Mouse (Mus musculus) forebrain, postnatal 0 days (tissue): ENCODE measurements at regions not wholly inside any gene's neighbourhood (a gene's known extent, or its start where the extent isn't known, plus 50 kb on each side); places are given as distances from the start of the nearest gene placed in this dataset.

Source experiments
- ATAC-seq: fragments of 200-750 bp; cut with Nextera tagmentation; 2 replicates; pipeline ENCODE4 v1.8.0; 2017; ENCODE audit warnings: mild to moderate bottlenecking, moderate library complexity
- DNase-seq: peaks from one replicate; pipeline ENCODE4 v3.0.0-alpha.2; 2015
- H3K27ac ChIP-seq: fragments of 300-500 bp; sonication (generic); 2 replicates; pipeline ENCODE4 v1.5.1; 2014; ENCODE audit warnings: low read depth, mild to moderate bottlenecking, antibody characterized with exemption, low read length, moderate library complexity, mixed read lengths
- H3K27me3 ChIP-seq: fragments of 300-500 bp; sonication (generic); 2 replicates; pipeline ENCODE4 v1.6.1; 2014; ENCODE audit warnings: mild to moderate bottlenecking, low read length, mixed read lengths; ENCODE audit not compliant: insufficient read depth
- H3K36me3 ChIP-seq: fragments of 300-500 bp; sonication (generic); 2 replicates; pipeline ENCODE4 v1.6.1; 2014; ENCODE audit warnings: mild to moderate bottlenecking, moderate library complexity; ENCODE audit not compliant: insufficient read depth
- H3K4me1 ChIP-seq: fragments of 300-500 bp; sonication (generic); 2 replicates; pipeline ENCODE4 v1.6.1; 2014; ENCODE audit warnings: antibody characterized with exemption; ENCODE audit not compliant: insufficient read depth
- H3K4me2 ChIP-seq: fragments of 300-500 bp; sonication (generic); 2 replicates; pipeline ENCODE4 v1.6.1; 2014; ENCODE audit warnings: low read depth, mild to moderate bottlenecking, moderate library complexity
- H3K4me3 ChIP-seq: fragments of 300-500 bp; sonication (generic); 2 replicates; pipeline ENCODE4 v1.5.1; 2014; ENCODE audit warnings: low read depth, low read length, mixed read lengths
- H3K9ac ChIP-seq: fragments of 300-500 bp; sonication (generic); 2 replicates; pipeline ENCODE4 v1.6.1; 2014; ENCODE audit warnings: mild to moderate bottlenecking
- H3K9me3 ChIP-seq: fragments of 300-500 bp; sonication (generic); 2 replicates; pipeline ENCODE4 v1.6.1; 2016; ENCODE audit warnings: low read length
- CTCF ChIP-seq: sonication (generic); IDR thresholded peaks from 2 replicates; pipeline ENCODE4 v1.5.1; 2016; ENCODE audit warnings: antibody characterized with exemption, control low read depth, low read depth
- WGBS: fragments of 180-500 bp; shearing (Covaris S2); extraction: QIAGEN DNeasy Blood & Tissue Kit; methylation state at CpG from one replicate; pipeline ENCODE4 v1.1.7; 2014; 5-methylcytosine and 5-hydroxymethylcytosine counted together

GRCm38 (mm10) chr5:101173183-101173582 lies 327.7 kb downstream of the Gpat3 start:
- Histone ChIP-seq H3K4me2 (no peak overlapping the region), H3K27me3 (no peaks in the 10 kb centered on the region), H3K27ac (no peak overlapping the region), H3K9me3 (no peaks in the 10 kb centered on the region), H3K4me3 (no peak overlapping the region), H3K9ac (no peak overlapping the region), H3K36me3 (no peaks in the 10 kb centered on the region), H3K4me1 (no peaks in the 10 kb centered on the region)
- no peak for DNase-seq
- WGBS = 79% methylated on average over 9 of the region's 9 CpGs
- ATAC-seq = no peak
- TF ChIP-seq CTCF = no peak

GRCm38 (mm10) chr5:101172782-101173181 lies 327.3 kb downstream of the Gpat3 start:
- WGBS = 82% methylated on average over 10 of the region's 10 CpGs
- ATAC-seq = no peak

GRCm38 (mm10) chr5:101169074-101169473 lies 323.6 kb downstream of the Gpat3 start:
- ATAC-seq (no peak), DNase-seq (no peak)
- no peak for TF ChIP-seq CTCF
- Histone ChIP-seq H3K36me3 (no peaks in the 10 kb centered on the region), H3K4me1 (no peaks in the 10 kb centered on the region), H3K4me2 (no peak overlapping the region), H3K9me3 (no peaks in the 10 kb centered on the region), H3K27ac (no peak overlapping the region), H3K4me3 (no peak overlapping the region), H3K9ac (no peak overlapping the region), H3K27me3 (no peaks in the 10 kb centered on the region)
- WGBS = 83% methylated on average over 2 of the region's 2 CpGs

More at GRCm38 (mm10) chr5:101172782-101173181, 327.3 kb downstream of the Gpat3 start:
- Histone ChIP-seq H3K9ac (no peak overlapping the region), H3K9me3 (no peaks in the 10 kb centered on the region), H3K36me3 (no peaks in the 10 kb centered on the region), H3K27ac (no peak overlapping the region), H3K4me1 (no peaks in the 10 kb centered on the region), H3K4me2 (no peak overlapping the region), H3K27me3 (no peaks in the 10 kb centered on the region), H3K4me3 (no peak overlapping the region)
- TF ChIP-seq CTCF = no peak
- no peak for DNase-seq

- DNase-seq = no peak
- H3K27me3 ChIP-seq = no peaks in the 10 kb centered on the region
- no peaks in the 10 kb centered on the region for H3K9me3 ChIP-seq
- ATAC-seq = no peak
- no peaks in the 10 kb centered on the region for H3K36me3 ChIP-seq
- TF ChIP-seq CTCF = no peak
- H3K27ac ChIP-seq = no peak overlapping the region
- H3K9ac ChIP-seq = no peak overlapping the region
- H3K4me3 ChIP-seq = no peak overlapping the region
- H3K4me2 ChIP-seq = no peak overlapping the region
- no peaks in the 10 kb centered on the region for H3K4me1 ChIP-seq
- 40% methylated on average over 8 of the region's 8 CpGs for WGBS
These were observed 318.2 kb downstream of the Gpat3 start for GRCm38 (mm10) chr5:101163624-101164213.

GRCm38 (mm10) chr5:101163112-101163511 lies 317.6 kb downstream of the Gpat3 start:
- ATAC-seq (no peak), DNase-seq (no peak)
- WGBS = 50% methylated on average over 5 of the region's 5 CpGs
- no peak overlapping the region for H3K27ac ChIP-seq
- H3K9me3 ChIP-seq = no peaks in the 10 kb centered on the region
- no peaks in the 10 kb centered on the region for H3K27me3 ChIP-seq
- no peak overlapping the region for H3K9ac ChIP-seq
- H3K4me2 ChIP-seq = no peak overlapping the region
- TF ChIP-seq CTCF = no peak
- H3K4me1 ChIP-seq = no peaks in the 10 kb centered on the region
- no peak overlapping the region for H3K4me3 ChIP-seq
- H3K36me3 ChIP-seq = no peaks in the 10 kb centered on the region

GRCm38 (mm10) chr5:101157416-101157815 lies 311.9 kb downstream of the Gpat3 start:
- no peak overlapping the region for H3K4me2 ChIP-seq
- DNase-seq = no peak
- no peak overlapping the region for H3K9ac ChIP-seq
- TF ChIP-seq CTCF = no peak
- no peak overlapping the region for H3K4me3 ChIP-seq
- no peaks in the 10 kb centered on the region for H3K4me1 ChIP-seq
- no peaks in the 10 kb centered on the region for H3K36me3 ChIP-seq
- ATAC-seq = no peak
- H3K27me3 ChIP-seq = no peaks in the 10 kb centered on the region
- H3K9me3 ChIP-seq = no peaks in the 10 kb centered on the region
- H3K27ac ChIP-seq = no peak overlapping the region
- 65% methylated on average over 1 of the region's 1 CpGs for WGBS

- no peak overlapping the region for H3K4me3 ChIP-seq
- no peaks in the 10 kb centered on the region for H3K27me3 ChIP-seq
- H3K9me3 ChIP-seq = no peaks in the 10 kb centered on the region
- no peak overlapping the region for H3K27ac ChIP-seq
- WGBS = 51% methylated on average over 3 of the region's 3 CpGs
- no peak for TF ChIP-seq CTCF
- no peak overlapping the region for H3K9ac ChIP-seq
- no peak for ATAC-seq
- H3K36me3 ChIP-seq = no peaks in the 10 kb centered on the region
- H3K4me1 ChIP-seq = no peaks in the 10 kb centered on the region
- no peak for DNase-seq
- H3K4me2 ChIP-seq = no peak overlapping the region
These were observed 300.8 kb downstream of the Gpat3 start for GRCm38 (mm10) chr5:101146345-101146744.
